Mouse (Mus musculus) heart, adult 2 months (tissue): ENCODE measurements at regions not wholly inside any gene's neighbourhood (a gene's known extent, or its start where the extent isn't known, plus 50 kb on each side); places are given as distances from the start of the nearest gene placed in this dataset.

Experiments used
- DNase-seq, 2 experiments: peaks; one replicate each; pipeline ENCODE4 v3.0.0; 2021
- H3K27ac ChIP-seq: fragments of 200-600 bp; 2 replicates; pipeline ENCODE4 v1.8.1; 2022
- H3K27me3 ChIP-seq: fragments of 200-500 bp; 2 replicates; pipeline ENCODE4 v1.6.1; 2012; ENCODE audit warnings: mild to moderate bottlenecking, low read length, inconsistent platforms, mixed read lengths; ENCODE audit not compliant: control insufficient read depth, insufficient read depth
- H3K36me3 ChIP-seq: fragments of 200-500 bp; 2 replicates; pipeline ENCODE4 v1.6.1; 2012; ENCODE audit warnings: low read length, inconsistent platforms; ENCODE audit not compliant: control insufficient read depth, insufficient read depth
- H3K4me1 ChIP-seq: fragments of 200-500 bp; 2 replicates; pipeline ENCODE4 v1.6.1; 2011; ENCODE audit warnings: low read length; ENCODE audit not compliant: control insufficient read depth, insufficient read depth
- H3K4me3 ChIP-seq: fragments of 200-600 bp; 2 replicates; pipeline ENCODE4 v1.8.1; 2022
- H3K79me2 ChIP-seq: fragments of 200-500 bp; replicated peaks from 2 replicates; pipeline ENCODE4 v1.6.1; 2012; ENCODE audit warnings: mild to moderate bottlenecking, inconsistent platforms, low read length, moderate library complexity, mixed read lengths; ENCODE audit not compliant: control insufficient read depth, insufficient read depth
- H3K9ac ChIP-seq: fragments of 200-500 bp; 2 replicates; pipeline ENCODE4 v1.6.1; 2012; ENCODE audit warnings: low read depth, mild to moderate bottlenecking, control low read depth, inconsistent platforms, low read length, mixed read lengths
- CTCF ChIP-seq: fragments of 200-600 bp; IDR thresholded peaks from 2 replicates; pipeline ENCODE4 v1.8.1; 2022; ENCODE audit warnings: antibody characterized with exemption, mild to moderate bottlenecking, moderate library complexity
- EP300 ChIP-seq: fragments of 200-500 bp; IDR thresholded peaks from 2 replicates; pipeline ENCODE4 v1.6.1; 2011; ENCODE audit warnings: low read depth, low read length, control low read depth; ENCODE audit not compliant: insufficient read depth
- POLR2A ChIP-seq: fragments of 200-500 bp; IDR thresholded peaks from 2 replicates; pipeline ENCODE4 v1.6.1; 2011; ENCODE audit warnings: mild to moderate bottlenecking, low read depth, low read length, control low read depth; ENCODE audit not compliant: insufficient read depth
- WGBS: fragments of 180-500 bp; shearing (Covaris S2); methylation state at CpG from one replicate; pipeline ENCODE4 v1.1.7; 2018; 5-methylcytosine and 5-hydroxymethylcytosine counted together
- intact Hi-C: fragments of 180-260 bp; cut with DNase I; formaldehyde crosslinking; loops from one replicate; pipeline ENCODE4 v1.15.1; 2025

- H3K27me3 ChIP-seq = no peaks in the 10 kb centered on the region
- intact Hi-C loops = no loop called here
- WGBS = 85% methylated on average over 4 of the region's 4 CpGs
- no peaks in the 10 kb centered on the region for H3K79me2 ChIP-seq
- no peaks in the 10 kb centered on the region for H3K36me3 ChIP-seq
- H3K4me1 ChIP-seq = no peaks in the 10 kb centered on the region; the same call in 1 of the 2 replicates
- no peak overlapping the region for H3K9ac ChIP-seq
- no peak for DNase-seq
- TF ChIP-seq CTCF (no peak), POLR2A (no peak), EP300 (no peak)
- H3K27ac ChIP-seq = no peak overlapping the region
- H3K4me3 ChIP-seq = no peak overlapping the region
Observed at GRCm38 (mm10) chr5:53402022-53402421, 63.9 kb upstream of the Rbpj start.

- DNase-seq = peak in 1 of 2 experiments; percentile 39
- H3K4me1 ChIP-seq = no peaks in the 10 kb centered on the region; the same call in 1 of the 2 replicates
- intact Hi-C loops = no loop called here
- H3K4me3 ChIP-seq = no peak overlapping the region
- no peaks in the 10 kb centered on the region for H3K27me3 ChIP-seq
- TF ChIP-seq CTCF (no peak), POLR2A (no peak), EP300 (0 out of 2 replicates have a peak, but pooled peaks have one; percentile 25)
- WGBS = 45% methylated on average over 9 of the region's 9 CpGs
- no peaks in the 10 kb centered on the region for H3K36me3 ChIP-seq
- no peaks in the 10 kb centered on the region for H3K79me2 ChIP-seq
- H3K9ac ChIP-seq = no peak overlapping the region
- no peak overlapping the region for H3K27ac ChIP-seq
Observed at GRCm38 (mm10) chr5:53402619-53403151, 63.3 kb upstream of the Rbpj start.

GRCm38 (mm10) chr5:53405929-53406328 lies 60.0 kb upstream of the Rbpj start:
- WGBS = 82% methylated on average over 5 of the region's 5 CpGs
- Histone ChIP-seq H3K4me1 (no peaks in the 10 kb centered on the region; the same call in 1 of the 2 replicates), H3K27ac (no peak overlapping the region), H3K9ac (no peak overlapping the region), H3K4me3 (no peak overlapping the region), H3K36me3 (no peaks in the 10 kb centered on the region), H3K79me2 (no peaks in the 10 kb centered on the region), H3K27me3 (no peaks in the 10 kb centered on the region)
- TF ChIP-seq POLR2A (no peak), EP300 (no peak), CTCF (no peak)
- intact Hi-C loops = no loop called here
- no peak for DNase-seq

- intact Hi-C loops = no loop called here
Observed at GRCm38 (mm10) chr5:53407646-53408045, 58.3 kb upstream of the Rbpj start.

GRCm38 (mm10) chr5:53408235-53408634 lies 57.7 kb upstream of the Rbpj start:
- DNase-seq = no peak
- H3K27me3 ChIP-seq = no peaks in the 10 kb centered on the region
- 87% methylated on average over 2 of the region's 2 CpGs for WGBS
- no peak overlapping the region for H3K27ac ChIP-seq
- no peaks in the 10 kb centered on the region for H3K36me3 ChIP-seq
- H3K4me3 ChIP-seq = no peak overlapping the region
- H3K4me1 ChIP-seq = no peaks in the 10 kb centered on the region; the same call in 1 of the 2 replicates
- no peak overlapping the region for H3K9ac ChIP-seq
- no peaks in the 10 kb centered on the region for H3K79me2 ChIP-seq
- TF ChIP-seq EP300 = no peak
- TF ChIP-seq POLR2A = no peak
- no peak for TF ChIP-seq CTCF
- intact Hi-C loops = no loop called here

More at GRCm38 (mm10) chr5:53407646-53408045, 58.3 kb upstream of the Rbpj start:
- TF ChIP-seq EP300 = no peak
- no peak for TF ChIP-seq CTCF
- TF ChIP-seq POLR2A = no peak
- no peak for DNase-seq
- Histone ChIP-seq H3K36me3 (no peaks in the 10 kb centered on the region), H3K27me3 (no peaks in the 10 kb centered on the region), H3K27ac (no peak overlapping the region), H3K79me2 (no peaks in the 10 kb centered on the region), H3K4me1 (no peaks in the 10 kb centered on the region; the same call in 1 of the 2 replicates), H3K4me3 (no peak overlapping the region), H3K9ac (no peak overlapping the region)
- 82% methylated on average over 2 of the region's 2 CpGs for WGBS

GRCm38 (mm10) chr5:53409740-53410139 lies 56.2 kb upstream of the Rbpj start:
- no peak for DNase-seq
- WGBS = 81% methylated on average over 3 of the region's 3 CpGs
- Histone ChIP-seq H3K79me2 (no peaks in the 10 kb centered on the region), H3K4me1 (no peaks in the 10 kb centered on the region; the same call in 1 of the 2 replicates), H3K9ac (no peak overlapping the region), H3K27me3 (no peaks in the 10 kb centered on the region), H3K4me3 (no peak overlapping the region), H3K27ac (no peak overlapping the region), H3K36me3 (no peaks in the 10 kb centered on the region)
- intact Hi-C loops = no loop called here
- TF ChIP-seq EP300 = no peak
- TF ChIP-seq CTCF = no peak
- TF ChIP-seq POLR2A = no peak
